Comparison of ENCODE assay signal across 28 mouse cellular contexts in genomic region chr2:16982823-16983222, GRCm38 (mm10).
DNase-seq lines count a peak whose midpoint lies in the region; ATAC-seq and TF ChIP-seq lines count a peak whose summit lies in the region.
"Had no signal": no experiment of that assay in that cellular context is flagged by ENCODE, and none has a peak within 500 bp of the region (broad histone marks: within the 10 kb centered on the region; RNA-seq: fewer than 3 reads in every experiment).

No protein-coding gene starts in this region.

- no peaks in the 10 kb centered on the region for H3K27me3 ChIP-seq in lung, embryonic 14.5 days (ENCODE audit: insufficient read depth, low read length)
- H3K27me3 ChIP-seq: embryonic facial prominence, embryonic 12.5 days; embryonic facial prominence, embryonic 15.5 days; forebrain, embryonic 13.5 days; heart, embryonic 13.5 days; Patski had no signal

- no peak overlapping the region for H3K4me3 ChIP-seq in lung, embryonic 14.5 days (ENCODE audit: low read depth, low read length)
- H3K4me3 ChIP-seq: embryonic facial prominence, embryonic 12.5 days; embryonic facial prominence, embryonic 15.5 days; forebrain, embryonic 10.5 days; forebrain, embryonic 13.5 days; gastrocnemius, adult 2 months; heart, embryonic 10.5 days; heart, embryonic 13.5 days had no signal

- no peak overlapping the region for H3K9ac ChIP-seq in lung, embryonic 14.5 days
- H3K9ac ChIP-seq: embryonic facial prominence, embryonic 12.5 days; embryonic facial prominence, embryonic 15.5 days; forebrain, embryonic 13.5 days; forebrain, postnatal 0 days; heart, embryonic 13.5 days; hindbrain, embryonic 14.5 days had no signal

- H3K9me3 ChIP-seq in lung, embryonic 14.5 days (ENCODE audit: low read depth, low read length) = no peaks in the 10 kb centered on the region
- H3K9me3 ChIP-seq: embryonic facial prominence, embryonic 12.5 days; embryonic facial prominence, embryonic 15.5 days; forebrain, embryonic 10.5 days; forebrain, embryonic 13.5 days; heart, embryonic 10.5 days; heart, embryonic 13.5 days had no signal

- no peaks in the 10 kb centered on the region for H3K4me1 ChIP-seq in lung, embryonic 14.5 days (ENCODE audit: insufficient read depth)
- H3K4me1 ChIP-seq: embryonic facial prominence, embryonic 12.5 days; embryonic facial prominence, embryonic 15.5 days; forebrain, embryonic 10.5 days; forebrain, embryonic 13.5 days; heart, embryonic 10.5 days; heart, embryonic 13.5 days had no signal

- peak; percentile 7 for DNase-seq in lung, embryonic 14.5 days
- DNase-seq in lung, postnatal 10 days = no peak
- DNase-seq in brain, adult 2 months (ENCODE audit: low read depth, low spot score) = peak; percentile 23
- DNase-seq in gonadal fat pad, adult 2 months (ENCODE audit: low read depth) = peak; percentile 6
- DNase-seq in spleen, postnatal 4 days (ENCODE audit: low spot score in 2 of 2) = no peak
- no peak for DNase-seq in c-Kit-positive CD71-positive TER-119-positive erythroid progenitor cells, embryonic 14.5 days (ENCODE audit: low spot score)
- DNase-seq: adrenal gland, postnatal 14 days; cerebellum, adult 11 months; cerebellum, adult 2 months; cerebellum, adult 9-11 months; cerebellum, postnatal 25 days; forebrain, postnatal 0 days; gastrocnemius, adult 2 months; gastrocnemius, postnatal 14 days; heart, adult 18-20 months; heart, postnatal 14 days; heart, postnatal 4 days; kidney, adult 18-20 months had no signal

- no peak for TF ChIP-seq CTCF in lung, embryonic 14.5 days (IDR thresholded peaks at IDR 0.05; ENCODE audit: low read depth)

- H3K4me2 ChIP-seq in lung, embryonic 14.5 days = no peak overlapping the region
- H3K4me2 ChIP-seq: embryonic facial prominence, embryonic 12.5 days; embryonic facial prominence, embryonic 15.5 days; forebrain, embryonic 13.5 days; heart, embryonic 13.5 days; hindbrain, embryonic 14.5 days had no signal

- WGBS in lung, embryonic 14.5 days = 63% methylated on average over 1 of the region's 1 CpGs

- no peak overlapping the region for H3K27ac ChIP-seq in lung, embryonic 14.5 days (ENCODE audit: low read depth)
- H3K27ac ChIP-seq: embryonic facial prominence, embryonic 12.5 days; embryonic facial prominence, embryonic 15.5 days; forebrain, embryonic 10.5 days; forebrain, embryonic 13.5 days; gastrocnemius, adult 2 months; heart, embryonic 10.5 days; heart, embryonic 13.5 days; hindbrain, embryonic 14.5 days; hindbrain, postnatal 0 days had no signal

- no peaks in the 10 kb centered on the region for H3K36me3 ChIP-seq in lung, embryonic 14.5 days (ENCODE audit: insufficient read depth)
- H3K36me3 ChIP-seq: embryonic facial prominence, embryonic 12.5 days; embryonic facial prominence, embryonic 15.5 days; forebrain, embryonic 10.5 days; heart, embryonic 10.5 days; heart, embryonic 13.5 days had no signal

- no peak for ATAC-seq in lung, embryonic 14.5 days (ENCODE audit: insufficient read depth)
- ATAC-seq: forebrain, embryonic 13.5 days; forebrain, postnatal 0 days; hindbrain, postnatal 0 days; inflammation-experienced regulatory T-cells, adult 6 months; Patski had no signal

Comparison
In these comparisons a context has a peak if more than half of its experiments do, and no peak if none do; other contexts are left out.
1. DNase-seq: peak in lung, embryonic 14.5 days (single experiment), brain, adult 2 months (single experiment) and gonadal fat pad, adult 2 months (single experiment); none in lung, postnatal 10 days (single experiment), spleen, postnatal 4 days (0 of 2) and c-Kit-positive CD71-positive TER-119-positive erythroid progenitor cells, embryonic 14.5 days (single experiment).